ENCODE assay signal across 9 mouse cellular contexts in the genomic region with DNA sequence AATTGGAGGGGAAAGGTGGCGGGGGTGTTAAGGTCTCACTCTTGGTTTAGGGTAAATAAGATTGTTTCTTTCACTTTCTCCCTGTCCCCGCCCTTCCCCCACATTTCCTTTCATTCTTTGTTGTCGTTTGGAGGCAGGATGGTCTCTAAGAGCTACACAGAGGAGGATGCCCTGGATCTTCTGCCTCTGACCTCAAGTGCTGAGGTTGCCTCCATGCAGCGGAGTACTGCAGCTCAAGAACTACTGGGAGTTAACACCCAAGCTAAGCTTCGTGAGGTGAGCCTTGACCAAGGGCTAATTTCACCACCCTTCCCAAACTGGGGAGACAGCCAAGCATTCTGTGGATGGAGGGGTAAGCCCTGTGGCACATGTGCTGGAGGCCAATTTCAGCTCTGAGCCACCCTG. TPM values are rescaled to one million over a fixed set of nuclear protein-coding genes. Genes with fewer than 3 reads are reported as not detected.
A peak's percentile ranks its signal among the peaks of the same experiment; 100 is the strongest.
DNase-seq lines count a peak whose midpoint lies in the region; ATAC-seq lines count a peak whose summit lies in the region.
"Had no signal": no experiment of that assay in that cellular context is flagged by ENCODE, and none has a peak within 500 bp of the region (broad histone marks: within the 10 kb centered on the region; RNA-seq: fewer than 3 reads in every experiment).

No protein-coding gene starts in this region.

- H3K4me2 ChIP-seq in kidney, embryonic 16.5 days (replicated peaks; ENCODE audit: low read depth, low read length) = no peak overlapping the region
- H3K4me2 ChIP-seq in limb, embryonic 13.5 days (replicated peaks) = no peak overlapping the region
- H3K4me2 ChIP-seq in stomach, embryonic 14.5 days (replicated peaks; ENCODE audit: low read depth, low read length) = no peak overlapping the region

- no peak overlapping the region for H3K9ac ChIP-seq in kidney, embryonic 16.5 days (replicated peaks; ENCODE audit: low read length)
- no peak overlapping the region for H3K9ac ChIP-seq in limb, embryonic 13.5 days
- H3K9ac ChIP-seq in stomach, embryonic 14.5 days (replicated peaks; ENCODE audit: low read depth, low read length) = no peak overlapping the region

- H3K36me3 ChIP-seq in kidney, embryonic 16.5 days (ENCODE audit: insufficient read depth, low read length) = no peaks in the 10 kb centered on the region
- H3K36me3 ChIP-seq in limb, embryonic 13.5 days = no peaks in the 10 kb centered on the region; the same call in 1 of the 2 replicates
- no peaks in the 10 kb centered on the region for H3K36me3 ChIP-seq in stomach, embryonic 14.5 days (ENCODE audit: control insufficient read depth, insufficient read depth, low read length)

- peak overlapping the region; percentile 89; the same call in 1 of the 2 replicates for H3K27ac ChIP-seq in kidney, embryonic 16.5 days (ENCODE audit: low read length)
- peak overlapping the region; percentile 67; the same call in 1 of the 2 replicates for H3K27ac ChIP-seq in limb, embryonic 13.5 days
- H3K27ac ChIP-seq in stomach, embryonic 14.5 days (ENCODE audit: low read length) = peak overlapping the region; percentile 4; the same call in 1 of the 2 replicates

- DNase-seq in kidney, adult 8-10 months = no peak
- DNase-seq in T-cell, adult 2 months (ENCODE audit: low spot score) = peak; percentile 63
- DNase-seq in right cerebral cortex, postnatal 4 days = no peak
- DNase-seq in gastrocnemius, postnatal 10 days = no peak
- DNase-seq in layer of hippocampus, adult 18-20 months (ENCODE audit: low spot score in 2 of 2) = no peak
- DNase-seq: gastrocnemius, postnatal 36 days had no signal

- no peak overlapping the region for H3K4me3 ChIP-seq in kidney, embryonic 16.5 days (ENCODE audit: low read length)
- no peak overlapping the region for H3K4me3 ChIP-seq in limb, embryonic 13.5 days
- no peak overlapping the region for H3K4me3 ChIP-seq in stomach, embryonic 14.5 days (ENCODE audit: low read depth, low read length)

- peaks cover 64% of the 10 kb centered on the region for H3K4me1 ChIP-seq in kidney, embryonic 16.5 days (ENCODE audit: insufficient read depth, low read length)
- peaks cover 79% of the 10 kb centered on the region for H3K4me1 ChIP-seq in limb, embryonic 13.5 days
- H3K4me1 ChIP-seq in stomach, embryonic 14.5 days (ENCODE audit: control insufficient read depth, insufficient read depth, low read length) = peaks cover 35% of the 10 kb centered on the region

- no peaks in the 10 kb centered on the region for H3K27me3 ChIP-seq in kidney, embryonic 16.5 days (ENCODE audit: insufficient read depth, low read length)
- H3K27me3 ChIP-seq in limb, embryonic 13.5 days = no peaks in the 10 kb centered on the region
- no peaks in the 10 kb centered on the region for H3K27me3 ChIP-seq in stomach, embryonic 14.5 days (ENCODE audit: control insufficient read depth, insufficient read depth, low read length)

- ATAC-seq in kidney, embryonic 16.5 days (ENCODE audit: low FRiP score, low TSS enrichment) = no peak
- no peak for ATAC-seq in limb, embryonic 13.5 days (ENCODE audit: low FRiP score, low read depth)
- ATAC-seq in stomach, embryonic 14.5 days (ENCODE audit: insufficient number of reproducible peaks, insufficient read depth, low FRiP score, low read depth) = no peak

- WGBS in kidney, embryonic 16.5 days = 48% methylated on average over 5 of the region's 5 CpGs
- WGBS in limb, embryonic 13.5 days = 70% methylated on average over 5 of the region's 5 CpGs
- 58% methylated on average over 5 of the region's 5 CpGs for WGBS in stomach, embryonic 14.5 days

- H3K9me3 ChIP-seq in kidney, embryonic 16.5 days (ENCODE audit: low read length) = no peaks in the 10 kb centered on the region
- H3K9me3 ChIP-seq in limb, embryonic 13.5 days = no peaks in the 10 kb centered on the region
- no peaks in the 10 kb centered on the region for H3K9me3 ChIP-seq in stomach, embryonic 14.5 days (ENCODE audit: control insufficient read depth, low read depth, low read length)

RNA-seq across cellular contexts. Expression of gene Cd9, which starts 12.2 kb away (rescaled TPM):
- 158 and 178 TPM in 2 replicates for polyA plus RNA-seq in kidney, embryonic 16.5 days (2015; fragmentation: Nextera tagmentation; extraction: Ambion mirVana)
- polyA plus RNA-seq in limb, embryonic 13.5 days (2015; fragmentation: Nextera tagmentation; extraction: Ambion mirVana) = 157 and 174 TPM in 2 replicates
- polyA plus RNA-seq in stomach, embryonic 14.5 days (2014; fragmentation: Nextera tagmentation; extraction: Ambion mirVana) = 286 and 302 TPM in 2 replicates
- 10 to 100 TPM; 84.5 to 86.4 TPM for total RNA-seq in gastrocnemius, postnatal 10 days (2021)
- total RNA-seq in layer of hippocampus, adult 18-20 months (2021) = 10 to 100 TPM; 52.0 to 55.1 TPM

Comparison
In these comparisons a context has a peak if more than half of its experiments do, and no peak if none do; other contexts are left out.
1. H3K27ac ChIP-seq: peak in every context shown above with its lines; median percentile 89 in kidney, embryonic 16.5 days; 67 in limb, embryonic 13.5 days; 4 in stomach, embryonic 14.5 days.